Mouse (Mus musculus): ENCODE measurements around the gene Lipo1. TPM values are rescaled to one million over a fixed set of nuclear protein-coding genes. Genes with fewer than 3 reads are reported as not detected.
"Not testable (repeated sequence)": the region's sequence is repeated elsewhere in the genome, so short reads cannot be mapped to it uniquely, and the experiment has no call there.

Lipo1 gene
- not detected for total RNA-seq (2022)

DNA sequence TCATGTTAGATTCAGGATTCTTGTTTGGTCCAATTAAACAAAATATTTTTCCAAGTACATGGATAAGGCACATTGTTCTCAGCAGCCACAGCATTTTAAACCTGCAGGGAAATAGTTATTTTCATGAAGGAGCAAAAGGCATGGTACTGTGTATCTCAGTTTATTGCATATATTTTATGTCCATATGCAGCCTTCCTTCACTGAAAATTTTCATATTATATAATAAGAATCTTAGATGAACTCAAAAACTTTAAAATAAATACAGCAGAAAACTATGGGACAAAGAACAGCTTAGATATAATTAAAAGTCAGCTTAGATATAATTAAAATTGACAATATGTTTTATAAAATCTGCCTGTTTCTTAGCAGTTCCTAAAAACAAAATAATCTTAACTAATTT, at the start of gene Lipo1:
TSS of gene Lipo1 (minus strand) at position 101 of the 400 bp plus-strand sequence.
- DNase-seq (ENCODE audit: low spot score) = not testable (repeated sequence)

DNA sequence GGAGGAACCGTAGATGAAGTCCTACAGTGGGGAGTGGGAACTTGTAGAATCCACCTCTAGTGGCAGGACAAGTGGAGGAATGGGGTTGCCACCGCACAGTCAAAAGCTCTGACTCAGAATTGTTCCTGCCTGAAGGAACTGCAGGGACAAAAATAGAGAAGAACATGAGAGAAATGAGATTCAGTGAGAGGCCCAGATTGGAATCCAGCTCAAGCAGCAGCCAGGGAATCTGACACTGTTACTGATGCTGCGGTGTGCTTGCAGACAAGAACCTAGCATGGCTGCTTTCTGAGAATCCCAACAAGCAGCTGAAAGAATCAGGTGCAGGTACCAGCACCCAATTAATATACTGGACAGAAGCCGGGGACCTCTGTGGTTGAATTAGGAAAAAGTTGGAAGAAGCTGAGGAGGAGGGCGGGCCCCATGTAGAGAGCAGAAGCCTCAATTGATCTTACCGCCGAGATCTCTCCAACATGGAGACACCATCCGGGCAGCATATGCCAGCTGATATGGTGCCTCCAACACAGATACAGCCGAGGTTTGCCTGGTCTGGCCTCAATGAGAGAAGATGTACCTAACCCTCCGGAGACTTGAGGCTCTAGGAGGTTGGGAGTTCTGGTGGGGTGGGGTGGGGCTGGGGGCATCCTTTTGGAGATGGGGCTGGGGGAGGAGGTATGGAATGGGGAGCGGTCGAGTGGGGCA, 532 bp downstream of the Lipo1 start:
- no peak for DNase-seq (ENCODE audit: low spot score)

DNA sequence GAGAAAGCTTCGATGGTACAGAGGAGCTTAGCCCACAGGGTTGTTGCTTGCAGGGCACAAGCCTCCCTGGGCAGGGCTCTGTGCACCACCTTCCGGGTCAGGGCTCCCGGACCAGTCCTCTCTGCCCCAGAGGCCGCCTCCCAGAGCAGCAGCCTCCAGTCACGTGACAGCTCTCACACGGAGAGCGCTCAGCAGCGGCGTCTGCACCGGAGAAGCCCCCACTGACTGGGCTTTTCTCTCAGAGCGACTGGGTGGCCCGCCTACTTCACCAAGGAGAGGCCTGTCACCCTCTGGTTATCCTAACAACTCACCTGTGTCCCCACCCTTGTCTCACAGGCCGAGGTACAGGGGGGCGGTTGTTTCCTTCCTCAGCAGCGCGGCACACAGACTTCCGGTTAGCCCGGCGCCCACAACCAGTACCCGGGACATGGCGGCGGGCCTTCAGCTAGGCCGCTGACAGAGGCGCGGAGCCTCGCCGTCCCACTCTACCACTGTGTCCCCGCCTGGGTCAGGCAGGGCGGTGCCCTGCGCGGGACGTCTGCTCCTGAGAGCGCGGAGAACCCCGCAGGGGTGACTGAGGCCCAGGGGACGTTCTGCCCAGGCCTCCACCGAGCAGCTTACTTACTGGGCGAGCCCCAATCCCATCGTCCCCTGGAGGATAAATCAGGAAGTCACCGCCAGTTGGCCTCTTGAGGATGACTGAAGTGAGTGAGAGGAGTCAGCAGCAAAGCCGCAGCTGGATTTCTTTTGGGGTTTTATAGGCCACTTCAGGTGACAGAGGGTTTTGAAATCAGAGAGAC, 25.8 kb downstream of the Lipo1 start, which contains the start of gene Lipo3:
TSS of gene Lipo3 (minus strand) at position 665 of the 800 bp plus-strand sequence.
- peak; percentile 5 for DNase-seq (ENCODE audit: low spot score)

DNA sequence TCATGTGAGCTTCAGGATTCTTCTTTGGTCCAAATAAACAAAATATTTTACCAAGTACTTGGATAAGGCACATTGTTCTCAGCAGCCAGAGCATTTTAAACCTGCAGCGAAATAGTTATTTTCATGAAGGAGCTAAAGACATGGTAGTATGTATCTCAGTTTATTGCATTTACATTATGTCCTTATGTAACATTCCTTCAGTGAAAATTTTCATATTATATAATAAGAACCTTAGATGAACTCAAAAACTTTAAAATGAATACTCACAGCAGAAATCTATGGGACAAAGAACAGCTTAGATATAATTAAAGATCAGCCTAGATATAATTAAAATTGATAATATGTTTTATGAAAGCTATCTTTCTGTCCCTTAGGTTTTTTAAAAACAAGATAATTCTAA, 36.0 kb downstream of the Lipo1 start, which contains the start of gene Lipo2:
TSS of gene Lipo2 (minus strand) at position 101 of the 400 bp plus-strand sequence.
- DNase-seq (ENCODE audit: low spot score) = not testable (repeated sequence)

Other genes starting within 250 kb of the Lipo1 start
- not detected for gene Gm8978, start 162.2 kb downstream of the Lipo1 start, total RNA-seq (2022)
- gene Lipo2, start 36.1 kb downstream of the Lipo1 start, total RNA-seq (2022) = under 1 TPM; 0.12 to 0.27 (median 0.19) TPM
- gene Lipo3, start 25.5 kb downstream of the Lipo1 start, total RNA-seq (2022) = 1 to 10 TPM; 7.6 to 8.5 (median 7.9) TPM
- gene Lipf, start 173.7 kb upstream of the Lipo1 start, total RNA-seq (2022) = not detected
- not detected for gene Lipk, start 220.8 kb upstream of the Lipo1 start, total RNA-seq (2022)